Mouse (Mus musculus): ENCODE measurements around the gene Utp11. TPM values are rescaled to one million over a fixed set of nuclear protein-coding genes. Genes with fewer than 3 reads are reported as not detected.
"Not testable (repeated sequence)": the region's sequence is repeated elsewhere in the genome, so short reads cannot be mapped to it uniquely, and the experiment has no call there.

Utp11 gene
- polyA plus RNA-seq, 1 experiment from 2014 or later = 73.9 TPM

DNA sequence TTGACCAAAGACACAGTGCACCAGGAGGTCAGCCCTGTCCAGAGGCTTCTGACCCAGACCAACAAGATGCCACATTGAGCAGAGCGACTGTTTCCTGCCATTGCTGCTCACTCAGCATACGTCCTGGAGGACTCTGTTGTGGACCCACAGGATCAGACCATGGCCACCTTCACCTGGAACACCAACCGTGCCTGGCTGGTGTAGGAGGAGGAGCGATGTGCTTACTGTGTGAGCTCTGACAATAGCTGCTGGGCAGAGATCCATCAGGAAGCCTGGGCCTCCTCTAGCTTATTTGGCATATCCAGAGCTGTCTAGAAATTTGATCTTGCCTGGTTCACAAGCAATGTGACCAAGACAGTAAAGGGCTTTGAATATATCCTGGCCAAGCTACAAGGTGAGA, 25.7 kb upstream of the Utp11 start:
- no peak overlapping the region for H3K4me3 ChIP-seq (ENCODE audit: low read depth, low read length)
- no peak overlapping the region for H3K27ac ChIP-seq (ENCODE audit: low read length)
- H3K9me3 ChIP-seq (ENCODE audit: control insufficient read depth, low read depth, low read length) = no peaks in the 10 kb centered on the region
- no peaks in the 10 kb centered on the region for H3K27me3 ChIP-seq (ENCODE audit: control insufficient read depth, insufficient read depth, low read length)
- no peak overlapping the region for H3K9ac ChIP-seq (replicated peaks; ENCODE audit: low read depth, low read length)
- WGBS = 93% methylated on average over 4 of the region's 4 CpGs
- ATAC-seq (ENCODE audit: insufficient number of reproducible peaks, insufficient read depth, low FRiP score, low read depth) = no peak
- peaks cover 7% of the 10 kb centered on the region; the same call in 1 of the 2 replicates for H3K4me1 ChIP-seq (ENCODE audit: control insufficient read depth, insufficient read depth, low read length)
- no peak overlapping the region for H3K4me2 ChIP-seq (replicated peaks; ENCODE audit: low read depth, low read length)
- peaks cover 63% of the 10 kb centered on the region for H3K36me3 ChIP-seq (ENCODE audit: control insufficient read depth, insufficient read depth, low read length)

DNA sequence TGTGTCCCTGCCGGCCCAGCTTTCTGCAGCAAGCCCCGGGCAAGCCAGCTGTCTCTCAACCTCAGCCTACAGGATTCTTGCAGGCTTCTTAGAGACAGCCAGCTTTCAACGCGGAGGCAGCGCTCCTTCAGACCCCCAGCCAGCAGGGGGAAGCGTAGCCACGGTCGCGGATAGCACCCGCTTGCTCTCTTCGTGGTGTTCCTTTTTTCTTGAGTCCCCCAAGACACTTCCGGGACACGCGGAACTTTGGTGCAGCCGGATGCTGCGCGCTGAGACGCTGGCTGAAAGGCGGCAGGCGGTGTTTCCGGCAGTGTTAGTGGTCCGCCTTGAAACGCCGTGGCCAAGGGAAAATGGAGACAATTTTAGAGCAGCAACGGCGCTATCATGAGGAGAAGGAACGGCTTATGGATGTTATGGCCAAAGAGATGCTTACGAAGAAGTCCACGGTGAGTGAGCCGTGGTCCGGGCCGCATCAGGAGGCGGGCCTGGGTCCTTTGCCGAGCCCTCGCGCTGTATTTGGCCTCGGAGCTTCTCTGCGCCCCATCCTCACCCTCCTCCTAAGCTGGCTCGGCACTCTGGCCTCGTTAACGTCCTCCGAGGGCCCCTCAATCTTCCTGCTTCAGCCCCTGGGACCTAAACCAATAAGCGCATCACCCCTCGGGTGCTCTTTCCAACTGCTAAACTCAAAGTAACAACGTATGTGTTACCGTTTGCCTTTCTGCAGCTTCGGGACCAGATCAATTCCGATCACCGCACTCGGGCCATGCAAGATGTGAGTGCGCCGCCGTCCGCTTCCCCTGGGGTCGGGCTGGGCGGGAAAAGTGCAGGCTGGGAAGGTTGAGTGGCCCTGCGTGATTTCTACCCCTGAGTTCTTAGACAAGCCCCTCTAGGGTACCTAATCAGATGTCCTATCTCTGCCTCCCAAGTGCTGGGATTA, 21.4 kb upstream of the Utp11 start, which contains the start of gene Sf3a3:
Gene Sf3a3, plus strand, starts transcription at position 232 of the 937 bp plus-strand sequence.
- ATAC-seq (ENCODE audit: insufficient number of reproducible peaks, insufficient read depth, low FRiP score, low read depth) = peak; percentile 91
- H3K27ac ChIP-seq (ENCODE audit: low read length) = peak within 1 kb of the TSS; percentile 52; the same call in 1 of the 2 replicates
- H3K9me3 ChIP-seq (ENCODE audit: control insufficient read depth, low read depth, low read length) = no peaks in the 10 kb centered on the region
- no peaks in the 10 kb centered on the region for H3K27me3 ChIP-seq (ENCODE audit: control insufficient read depth, insufficient read depth, low read length)
- H3K4me3 ChIP-seq (ENCODE audit: low read depth, low read length) = peak within 1 kb of the TSS; percentile 79
- H3K4me1 ChIP-seq (ENCODE audit: control insufficient read depth, insufficient read depth, low read length) = peaks cover 18% of the 10 kb centered on the region; the same call in 1 of the 2 replicates
- peaks cover 41% of the 10 kb centered on the region for H3K36me3 ChIP-seq (ENCODE audit: control insufficient read depth, insufficient read depth, low read length)
- peak within 1 kb of the TSS; percentile 88 for H3K4me2 ChIP-seq (replicated peaks; ENCODE audit: low read depth, low read length)
- peak within 1 kb of the TSS; percentile 89 for H3K9ac ChIP-seq (replicated peaks; ENCODE audit: low read depth, low read length)
- WGBS = under 1% methylated on average over 57 of the region's 57 CpGs

DNA sequence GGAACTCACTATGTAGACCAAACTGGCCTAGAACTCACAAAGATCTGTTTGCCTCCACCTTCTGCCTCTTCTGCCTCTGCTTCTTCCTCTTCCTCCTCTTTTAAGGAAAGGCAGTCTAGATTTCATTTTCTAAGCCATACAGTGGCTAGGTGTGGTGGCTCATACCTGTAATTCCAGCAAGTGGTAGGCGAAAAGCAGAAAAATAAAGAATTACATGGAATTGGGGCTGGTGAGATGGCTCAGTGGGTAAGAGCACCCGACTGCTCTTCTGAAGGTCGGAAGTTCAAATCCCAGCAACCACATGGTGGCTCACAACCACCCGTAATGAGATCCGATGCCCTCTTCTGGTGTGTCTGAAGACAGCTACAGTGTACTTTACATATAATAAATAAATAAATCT, 20.4 kb upstream of the Utp11 start:
- Histone ChIP-seq H3K4me1 (ENCODE audit: control insufficient read depth, insufficient read depth, low read length) (peaks cover 24% of the 10 kb centered on the region), H3K36me3 (ENCODE audit: control insufficient read depth, insufficient read depth, low read length) (peaks cover 31% of the 10 kb centered on the region)
- H3K27me3 ChIP-seq (ENCODE audit: control insufficient read depth, insufficient read depth, low read length); H3K4me3 ChIP-seq (ENCODE audit: low read depth, low read length); H3K9ac ChIP-seq (replicated peaks; ENCODE audit: low read depth, low read length); H3K9me3 ChIP-seq (ENCODE audit: control insufficient read depth, low read depth, low read length); H3K4me2 ChIP-seq (replicated peaks; ENCODE audit: low read depth, low read length); ATAC-seq (ENCODE audit: insufficient number of reproducible peaks, insufficient read depth, low FRiP score, low read depth); H3K27ac ChIP-seq (ENCODE audit: low read length): not testable (repeated sequence)
- 61% methylated on average over 5 of the region's 5 CpGs for WGBS

DNA sequence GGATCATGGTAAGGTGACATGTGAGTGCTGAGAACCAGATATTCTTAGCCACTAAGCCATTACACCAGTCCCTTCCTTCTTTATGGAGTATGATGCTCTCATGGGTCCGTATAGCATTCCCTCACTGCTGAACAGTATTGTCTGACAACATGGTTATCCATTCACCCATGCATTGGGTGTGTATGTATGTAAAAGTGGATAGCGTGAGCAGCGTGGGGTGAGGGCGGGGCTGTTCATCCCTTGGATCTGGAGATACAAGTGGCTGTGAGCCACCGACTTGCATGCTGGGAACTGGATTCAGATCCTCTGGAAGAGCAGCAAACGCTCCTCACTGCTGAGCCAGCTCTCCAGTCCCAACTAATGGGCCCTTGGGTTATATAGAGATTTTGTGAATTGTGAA, 19.2 kb upstream of the Utp11 start:
- H3K27me3 ChIP-seq (ENCODE audit: control insufficient read depth, insufficient read depth, low read length) = no peaks in the 10 kb centered on the region
- H3K9me3 ChIP-seq (ENCODE audit: control insufficient read depth, low read depth, low read length) = no peaks in the 10 kb centered on the region
- H3K36me3 ChIP-seq (ENCODE audit: control insufficient read depth, insufficient read depth, low read length) = peaks cover 19% of the 10 kb centered on the region
- H3K9ac ChIP-seq (replicated peaks; ENCODE audit: low read depth, low read length) = no peak overlapping the region
- no peak overlapping the region for H3K27ac ChIP-seq (ENCODE audit: low read length)
- no peak for ATAC-seq (ENCODE audit: insufficient number of reproducible peaks, insufficient read depth, low FRiP score, low read depth)
- H3K4me1 ChIP-seq (ENCODE audit: control insufficient read depth, insufficient read depth, low read length) = peaks cover 24% of the 10 kb centered on the region
- H3K4me3 ChIP-seq (ENCODE audit: low read depth, low read length) = no peak overlapping the region
- H3K4me2 ChIP-seq (replicated peaks; ENCODE audit: low read depth, low read length) = no peak overlapping the region
- WGBS = 84% methylated on average over 6 of the region's 6 CpGs

DNA sequence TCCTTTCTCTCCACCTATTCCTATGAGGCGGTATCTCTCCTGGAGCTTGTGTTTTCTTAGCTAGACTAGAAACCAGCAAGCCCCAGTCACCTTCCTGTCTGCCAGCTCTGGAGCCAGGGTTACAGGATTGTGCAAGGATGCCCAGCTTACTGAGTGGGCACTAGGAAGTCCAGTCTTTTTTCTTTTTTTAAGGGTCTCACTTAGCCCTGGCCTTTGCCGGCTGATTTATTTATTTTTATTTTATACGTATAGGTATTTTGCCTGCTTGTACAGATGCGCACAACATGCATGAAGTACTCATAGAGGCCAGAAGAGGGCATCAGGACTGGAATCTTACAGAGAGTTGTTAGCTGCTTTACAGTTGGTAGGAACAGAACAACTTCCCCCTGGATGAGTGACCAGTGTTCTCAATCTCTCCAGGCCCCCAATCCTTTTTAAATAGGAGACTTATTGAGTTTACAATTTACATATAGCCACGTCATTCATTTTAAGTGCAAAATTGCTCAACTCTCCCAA, 17.4 kb upstream of the Utp11 start:
- peaks cover 20% of the 10 kb centered on the region for H3K4me1 ChIP-seq (ENCODE audit: control insufficient read depth, insufficient read depth, low read length)
- H3K27me3 ChIP-seq (ENCODE audit: control insufficient read depth, insufficient read depth, low read length) = no peaks in the 10 kb centered on the region
- H3K4me2 ChIP-seq (replicated peaks; ENCODE audit: low read depth, low read length) = peak overlapping the region; percentile 37; the same call in 1 of the 2 replicates
- H3K36me3 ChIP-seq (ENCODE audit: control insufficient read depth, insufficient read depth, low read length) = peaks cover 5% of the 10 kb centered on the region
- ATAC-seq (ENCODE audit: insufficient number of reproducible peaks, insufficient read depth, low FRiP score, low read depth) = no peak
- no peak overlapping the region for H3K9ac ChIP-seq (replicated peaks; ENCODE audit: low read depth, low read length)
- peak overlapping the region; percentile 90; the same call in 1 of the 2 replicates for H3K27ac ChIP-seq (ENCODE audit: low read length)
- 5% methylated on average over 5 of the region's 5 CpGs for WGBS
- H3K9me3 ChIP-seq (ENCODE audit: control insufficient read depth, low read depth, low read length) = no peaks in the 10 kb centered on the region
- H3K4me3 ChIP-seq (ENCODE audit: low read depth, low read length) = no peak overlapping the region

DNA sequence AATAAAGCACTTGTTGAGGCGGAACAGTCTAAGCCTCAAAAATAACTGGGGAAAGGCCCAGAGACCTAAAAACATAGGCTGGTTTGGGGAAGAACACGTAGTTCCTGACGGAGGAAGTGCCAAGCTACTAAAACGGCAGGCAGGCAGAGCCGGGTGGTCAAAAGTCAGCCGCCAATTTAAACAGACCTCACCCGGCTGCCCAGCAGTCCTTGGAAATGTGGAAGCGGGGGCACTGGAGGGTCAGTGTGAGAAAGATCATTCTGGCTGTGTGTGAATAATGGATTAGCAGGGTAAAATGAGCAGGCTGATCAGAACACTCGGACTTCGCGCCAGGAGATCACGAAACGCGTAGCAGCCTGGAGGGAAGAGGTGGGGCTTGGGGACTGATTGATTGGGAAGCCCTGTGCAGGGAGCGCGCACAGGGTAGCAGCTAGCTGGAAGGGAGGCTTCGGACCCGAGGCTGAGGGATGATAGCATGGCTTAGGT, 16.6 kb upstream of the Utp11 start:
- peaks cover 25% of the 10 kb centered on the region for H3K4me1 ChIP-seq (ENCODE audit: control insufficient read depth, insufficient read depth, low read length)
- H3K27ac ChIP-seq (ENCODE audit: low read length) = peak overlapping the region; percentile 90
- no peaks in the 10 kb centered on the region; the same call in 1 of the 2 replicates for H3K36me3 ChIP-seq (ENCODE audit: control insufficient read depth, insufficient read depth, low read length)
- no peak for ATAC-seq (ENCODE audit: insufficient number of reproducible peaks, insufficient read depth, low FRiP score, low read depth)
- H3K9me3 ChIP-seq (ENCODE audit: control insufficient read depth, low read depth, low read length) = no peaks in the 10 kb centered on the region
- 2% methylated on average over 18 of the region's 18 CpGs for WGBS
- peak overlapping the region; percentile 8; the same call in 1 of the 2 replicates for H3K4me3 ChIP-seq (ENCODE audit: low read depth, low read length)
- H3K4me2 ChIP-seq (replicated peaks; ENCODE audit: low read depth, low read length) = peak overlapping the region; percentile 37
- H3K27me3 ChIP-seq (ENCODE audit: control insufficient read depth, insufficient read depth, low read length) = no peaks in the 10 kb centered on the region
- no peak overlapping the region for H3K9ac ChIP-seq (replicated peaks; ENCODE audit: low read depth, low read length)

DNA sequence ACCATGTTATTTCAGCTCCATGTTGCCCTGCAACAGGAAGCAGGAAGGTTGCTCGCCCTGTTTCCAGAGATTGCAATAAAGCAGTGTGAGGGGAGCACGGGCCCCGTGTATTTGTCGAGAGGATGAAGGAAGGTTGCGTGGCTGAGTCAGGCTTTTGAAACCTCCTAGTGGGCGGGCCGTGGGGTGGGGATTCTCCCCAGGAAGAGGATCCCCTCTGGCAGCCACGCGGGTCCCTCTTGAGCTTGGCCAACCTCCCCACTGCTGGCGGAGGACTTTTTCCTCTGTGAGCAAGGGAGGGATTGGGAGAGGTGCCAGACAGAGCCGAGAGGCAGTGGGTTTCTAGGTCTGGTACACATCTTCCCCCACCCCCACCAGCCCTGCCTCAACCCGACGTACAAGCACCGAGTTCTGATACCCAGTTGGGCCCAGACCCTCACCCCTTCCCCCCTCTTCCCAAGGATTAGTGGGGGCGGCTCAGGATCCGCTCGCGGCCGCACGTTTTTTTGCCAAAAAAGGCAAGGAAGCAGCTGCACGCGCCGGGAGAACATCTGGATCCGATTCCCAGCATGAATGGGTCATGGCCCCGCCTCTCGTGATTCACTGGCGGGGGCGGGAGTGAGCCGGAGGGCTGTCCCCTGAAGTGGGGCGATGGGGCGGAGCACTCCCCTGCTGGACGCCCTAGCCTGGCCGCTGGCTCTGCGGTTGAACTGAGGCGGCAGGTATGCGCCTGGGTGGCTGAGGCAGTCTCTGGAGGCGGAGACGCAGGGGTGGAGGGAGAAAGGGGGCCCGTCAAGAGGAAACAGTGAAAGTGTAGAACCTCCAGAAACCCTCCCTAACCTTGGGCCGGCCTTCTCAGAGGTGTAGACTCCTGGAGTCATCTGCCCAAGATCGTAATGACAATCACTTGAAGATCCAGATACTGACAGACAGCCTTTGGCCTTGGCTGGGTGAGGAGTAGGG, 15.4 kb upstream of the Utp11 start:
- Histone ChIP-seq H3K4me1 (ENCODE audit: control insufficient read depth, insufficient read depth, low read length) (peaks cover 37% of the 10 kb centered on the region), H3K27me3 (ENCODE audit: control insufficient read depth, insufficient read depth, low read length) (no peaks in the 10 kb centered on the region), H3K36me3 (ENCODE audit: control insufficient read depth, insufficient read depth, low read length) (no peaks in the 10 kb centered on the region; the same call in 1 of the 2 replicates), H3K4me3 (ENCODE audit: low read depth, low read length) (peak overlapping the region; percentile 10), H3K4me2 (replicated peaks; ENCODE audit: low read depth, low read length) (peak overlapping the region; percentile 37), H3K9ac (replicated peaks; ENCODE audit: low read depth, low read length) (no peak overlapping the region), H3K9me3 (ENCODE audit: control insufficient read depth, low read depth, low read length) (no peaks in the 10 kb centered on the region), H3K27ac (ENCODE audit: low read length) (peak overlapping the region; percentile 90)
- ATAC-seq (ENCODE audit: insufficient number of reproducible peaks, insufficient read depth, low FRiP score, low read depth) = peak; percentile 90
- WGBS = 1% methylated on average over 41 of the region's 41 CpGs

DNA sequence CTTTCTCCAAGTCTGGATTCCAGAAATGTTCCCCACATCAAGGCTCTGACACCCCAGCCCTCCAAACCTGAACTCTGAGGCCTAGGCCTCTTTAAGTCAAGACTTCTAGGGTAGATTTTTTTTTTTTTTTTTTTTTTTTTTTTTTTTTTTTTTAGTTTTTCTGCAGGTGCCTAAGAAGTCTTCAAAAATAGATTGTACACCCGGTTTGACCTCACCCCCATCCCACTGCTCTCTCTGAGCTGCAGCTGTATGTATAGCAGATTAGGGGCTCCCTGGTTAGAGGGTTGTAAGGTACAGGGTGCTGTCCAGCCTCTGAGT, 14.8 kb upstream of the Utp11 start:
- H3K4me1 ChIP-seq (ENCODE audit: control insufficient read depth, insufficient read depth, low read length) = peaks cover 43% of the 10 kb centered on the region
- H3K9ac ChIP-seq (replicated peaks; ENCODE audit: low read depth, low read length); H3K36me3 ChIP-seq (ENCODE audit: control insufficient read depth, insufficient read depth, low read length); H3K27me3 ChIP-seq (ENCODE audit: control insufficient read depth, insufficient read depth, low read length); H3K9me3 ChIP-seq (ENCODE audit: control insufficient read depth, low read depth, low read length); ATAC-seq (ENCODE audit: insufficient number of reproducible peaks, insufficient read depth, low FRiP score, low read depth): not testable (repeated sequence)
- H3K4me3 ChIP-seq (ENCODE audit: low read depth, low read length) = peak overlapping the region; percentile 10; the same call in 1 of the 2 replicates
- peak overlapping the region; percentile 90 for H3K27ac ChIP-seq (ENCODE audit: low read length)
- 6% methylated on average over 1 of the region's 1 CpGs for WGBS
- peak overlapping the region; percentile 37 for H3K4me2 ChIP-seq (replicated peaks; ENCODE audit: low read depth, low read length)
